Mouse (Mus musculus) bone marrow macrophage, adult 2 months (primary cell): Measurements from ENCODE around the gene Calr3.

ENCODE experiments used
- CTCF ChIP-seq: IDR thresholded peaks from 2 replicates; pipeline ENCODE4 v1.5.1; 2012; ENCODE audit warnings: low read depth, mild to moderate bottlenecking, low read length, moderate library complexity
- POLR2A ChIP-seq: IDR thresholded peaks from 2 replicates; pipeline ENCODE4 v1.6.1; 2012; ENCODE audit warnings: mild to moderate bottlenecking, low read depth, low read length, borderline replicate concordance

DNA sequence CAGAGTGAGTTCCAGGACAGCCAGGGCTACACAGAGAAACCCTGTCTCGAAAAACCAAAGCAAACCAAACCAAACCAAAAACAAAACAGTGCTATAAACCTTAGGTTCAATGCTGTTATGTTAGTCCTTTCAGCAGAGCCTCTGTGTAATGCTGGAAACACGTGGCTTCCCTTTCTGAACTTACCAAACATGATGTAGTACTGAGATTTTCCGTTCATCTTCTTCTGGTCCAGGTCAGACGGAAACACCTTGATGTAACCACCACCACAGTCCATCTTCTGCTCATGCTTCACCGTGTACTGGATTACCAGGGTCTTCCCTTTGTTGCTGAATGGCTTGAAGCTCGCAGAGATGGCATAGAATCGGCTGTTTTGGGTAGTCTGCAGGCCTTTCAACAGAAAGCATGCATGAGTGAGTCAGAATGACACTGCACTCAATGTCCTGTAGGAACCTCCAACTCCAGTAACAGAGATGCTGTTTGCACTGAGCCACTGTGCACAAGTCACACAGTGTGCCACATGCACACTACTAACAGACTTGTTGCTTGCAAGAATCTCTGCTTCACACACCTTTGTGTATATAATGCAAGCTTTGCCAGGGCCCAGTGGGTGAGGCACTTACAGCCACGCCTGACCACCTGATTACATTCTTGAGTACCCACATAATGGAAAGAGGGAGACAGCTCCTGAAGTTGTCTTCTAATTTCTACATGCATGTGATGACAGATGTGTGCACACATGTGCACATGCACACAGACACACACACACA is 5.2 kb downstream of the Calr3 start:
- TF ChIP-seq CTCF (no peak), POLR2A (no peak)
